Mouse (Mus musculus): ENCODE measurements at regions not wholly inside any gene's neighbourhood (a gene's known extent, or its start where the extent isn't known, plus 50 kb on each side); places are given as distances from the start of the nearest gene placed in this dataset.

- TF ChIP-seq CTCF (IDR thresholded peaks at IDR 0.05 in 2 of 3, conservative IDR thresholded peaks at IDR 0.05 in 1 of 3; ENCODE audit: control insufficient read depth in 1 of 3, insufficient read depth in 1 of 3, low read depth in 2 of 3, low read length in 3 of 3, poor library complexity in 1 of 3, severe bottlenecking in 1 of 3) (no peak), CHD2 (IDR thresholded peaks at IDR 0.05; ENCODE audit: low read length) (no peak), POLR2A (IDR thresholded peaks at IDR 0.05; ENCODE audit: control insufficient read depth in 1 of 2, insufficient read depth in 1 of 2, low read depth in 1 of 2, low read length in 2 of 2, poor library complexity in 1 of 2) (no peak), KAT2A (conservative IDR thresholded peaks at IDR 0.05; ENCODE audit: low read depth, low read length) (no peak), MYC (IDR thresholded peaks at IDR 0.05; ENCODE audit: low read depth, low read length) (no peak), USF1 (IDR thresholded peaks at IDR 0.05; ENCODE audit: low read depth, low read length) (no peak), EP300 (IDR thresholded peaks at IDR 0.05; ENCODE audit: low read depth in 1 of 2, low read length in 2 of 2) (no peak), ZKSCAN1 (IDR thresholded peaks at IDR 0.05; ENCODE audit: low read depth, low read length) (no peak), GATA1 (IDR thresholded peaks at IDR 0.05; ENCODE audit: low read depth, low read length) (no peak), UBTF (IDR thresholded peaks at IDR 0.05; ENCODE audit: borderline replicate concordance, insufficient read depth, low read depth, low read length) (no peak), E2F4 (IDR thresholded peaks at IDR 0.05; ENCODE audit: borderline replicate concordance, low read depth, low read length) (no peak), MXI1 (IDR thresholded peaks at IDR 0.05; ENCODE audit: low read depth, low read length) (no peak), NRF1 (IDR thresholded peaks at IDR 0.05; ENCODE audit: insufficient read depth, low read depth, low read length, poor library complexity, severe bottlenecking) (no peak)
These were observed 377.3 kb upstream of the Prickle1 start for GRCm38 (mm10) chr15:93972979-93973378.
